Mouse (Mus musculus) retina, postnatal 1 day (tissue): ENCODE data around the gene Lmnb2.
A peak's percentile ranks its signal among the peaks of the same experiment; 100 is the strongest.

Experiments used
- DNase-seq: peaks from one replicate; pipeline ENCODE4 v3.0.0-alpha.2; 2012

Lmnb2 gene

GRCm38 (mm10) chr10:80897861-80898510, 20.1 kb downstream of the Lmnb2 start:
- DNase-seq: no peak

GRCm38 (mm10) chr10:80896581-80897485, 21.2 kb downstream of the Lmnb2 start:
- DNase-seq: no peak

GRCm38 (mm10) chr10:80895697-80896096, 22.3 kb downstream of the Lmnb2 start:
- no peak for DNase-seq

- DNase-seq: no peak
Observed at GRCm38 (mm10) chr10:80895100-80895499, 22.9 kb downstream of the Lmnb2 start.

- no peak for DNase-seq
Observed at GRCm38 (mm10) chr10:80887181-80887580, 30.9 kb downstream of the Lmnb2 start.

GRCm38 (mm10) chr10:80881301-80881700, 36.7 kb downstream of the Lmnb2 start:
- DNase-seq: peak; percentile 75

- no peak for DNase-seq
Observed at GRCm38 (mm10) chr10:80880901-80881300, 37.1 kb downstream of the Lmnb2 start.

- DNase-seq: peak; percentile 79
Observed at GRCm38 (mm10) chr10:80880131-80880641, 37.9 kb downstream of the Lmnb2 start.

- DNase-seq: no peak
Observed at GRCm38 (mm10) chr10:80876594-80876993, 41.5 kb downstream of the Lmnb2 start.

GRCm38 (mm10) chr10:80876028-80876427, 42.0 kb downstream of the Lmnb2 start:
- DNase-seq: peak; percentile 72

- DNase-seq: no peak
Observed at GRCm38 (mm10) chr10:80874035-80874434, 44.0 kb downstream of the Lmnb2 start.

GRCm38 (mm10) chr10:80871581-80871980, 46.5 kb downstream of the Lmnb2 start, which contains the start of gene Tmprss9:
Gene Tmprss9, plus strand, starts transcription at chr10:80871848.
- no peak for DNase-seq

- DNase-seq: no peak
Observed at GRCm38 (mm10) chr10:80870993-80871392, 47.1 kb downstream of the Lmnb2 start.

- DNase-seq: no peak
Observed at GRCm38 (mm10) chr10:80864446-80864845, 53.6 kb downstream of the Lmnb2 start.

- DNase-seq: no peak
Observed at GRCm38 (mm10) chr10:80862305-80862704, 55.7 kb downstream of the Lmnb2 start.

GRCm38 (mm10) chr10:80858350-80858935, 59.6 kb downstream of the Lmnb2 start:
- no peak for DNase-seq

GRCm38 (mm10) chr10:80857848-80858247, 60.2 kb downstream of the Lmnb2 start:
- DNase-seq: no peak

- DNase-seq: no peak
Observed at GRCm38 (mm10) chr10:80857386-80857785, 60.7 kb downstream of the Lmnb2 start.

- DNase-seq: no peak
Observed at GRCm38 (mm10) chr10:80856908-80857307, 61.1 kb downstream of the Lmnb2 start.

GRCm38 (mm10) chr10:80856267-80856666, 61.8 kb downstream of the Lmnb2 start:
- DNase-seq: no peak

GRCm38 (mm10) chr10:80855749-80856073, 62.3 kb downstream of the Lmnb2 start:
- DNase-seq: no peak

GRCm38 (mm10) chr10:80854913-80855748, 62.9 kb downstream of the Lmnb2 start, which contains the start of the genes Lsm7 and Sppl2b:
Gene Lsm7, minus strand, starts transcription at chr10:80855209.
Gene Sppl2b, plus strand, starts transcription at chr10:80855275.
- DNase-seq: peak; percentile 97
